ENCODE assay signal across 7 mouse cellular contexts in genomic region chr7:3415378-3415777, GRCm38 (mm10). TPM values are rescaled to one million over a fixed set of nuclear protein-coding genes. Genes with fewer than 3 reads are reported as not detected.
DNase-seq lines count a peak whose midpoint lies in the region; ATAC-seq and TF ChIP-seq lines count a peak whose summit lies in the region.

No protein-coding gene starts in this region.

- TF ChIP-seq CTCF in ES-Bruce4 (IDR thresholded peaks at IDR 0.05; ENCODE audit: low read depth, low read length), result no peak
- TF ChIP-seq CTCF in olfactory bulb, adult 2 months (IDR thresholded peaks at IDR 0.05; ENCODE audit: insufficient read depth, low read depth, low read length), result no peak

- H3K36me3 ChIP-seq in ES-Bruce4 (ENCODE audit: control insufficient read depth, insufficient read depth, low read length, poor library complexity, severe bottlenecking), result no peaks in the 10 kb centered on the region
- no peaks in the 10 kb centered on the region for H3K36me3 ChIP-seq in forebrain, embryonic 15.5 days
- no peaks in the 10 kb centered on the region for H3K36me3 ChIP-seq in intestine, embryonic 14.5 days (ENCODE audit: control insufficient read depth, insufficient read depth, low read length)
- H3K36me3 ChIP-seq in liver, embryonic 15.5 days (replicated peaks), result no peaks in the 10 kb centered on the region

- peak overlapping the region; percentile 92 for H3K9ac ChIP-seq in ES-Bruce4 (ENCODE audit: low read depth, poor library complexity, severe bottlenecking)
- peak overlapping the region; percentile 60 for H3K9ac ChIP-seq in forebrain, embryonic 15.5 days (replicated peaks)
- peak overlapping the region; percentile 22 for H3K9ac ChIP-seq in intestine, embryonic 14.5 days (ENCODE audit: low read length)
- H3K9ac ChIP-seq in liver, embryonic 15.5 days, result no peak overlapping the region

- TF ChIP-seq POLR2A in ES-Bruce4 (IDR thresholded peaks at IDR 0.05; ENCODE audit: insufficient read depth, low read length), result no peak
- TF ChIP-seq POLR2A in olfactory bulb, adult 2 months (IDR thresholded peaks at IDR 0.05; ENCODE audit: insufficient read depth, low read depth, low read length), result no peak

- DNase-seq in adrenal gland, adult 2 months, result peak; percentile 82
- DNase-seq in intestine, embryonic 14.5 days (ENCODE audit: low spot score), result no peak
- DNase-seq in frontal cortex, postnatal 25 days (ENCODE audit: low spot score in 2 of 2), result no peak

- H3K27ac ChIP-seq in ES-Bruce4 (ENCODE audit: insufficient read depth, low read length), result no peak overlapping the region
- no peak overlapping the region for H3K27ac ChIP-seq in forebrain, embryonic 15.5 days (replicated peaks)
- H3K27ac ChIP-seq in intestine, embryonic 14.5 days (ENCODE audit: low read depth), result no peak overlapping the region
- no peak overlapping the region for H3K27ac ChIP-seq in liver, embryonic 15.5 days (replicated peaks)
- no peak overlapping the region for H3K27ac ChIP-seq in olfactory bulb, adult 2 months (ENCODE audit: insufficient read depth, low read depth, low read length)

- ATAC-seq in forebrain, embryonic 15.5 days (replicated peaks), result peak; percentile 14; the same call in 1 of the 2 replicates
- ATAC-seq in intestine, embryonic 14.5 days (replicated peaks; ENCODE audit: low FRiP score, low TSS enrichment, low read depth), result peak; percentile 36
- ATAC-seq in liver, embryonic 15.5 days (ENCODE audit: insufficient read depth), result no peak

- H3K9me3 ChIP-seq in ES-Bruce4 (replicated peaks; ENCODE audit: control insufficient read depth, insufficient read depth, low read length, poor library complexity, severe bottlenecking), result no peaks in the 10 kb centered on the region
- H3K9me3 ChIP-seq in forebrain, embryonic 15.5 days, result no peaks in the 10 kb centered on the region
- no peaks in the 10 kb centered on the region for H3K9me3 ChIP-seq in intestine, embryonic 14.5 days (ENCODE audit: control insufficient read depth, low read length)
- no peaks in the 10 kb centered on the region for H3K9me3 ChIP-seq in liver, embryonic 15.5 days (replicated peaks)

- under 1% methylated on average over 55 of the region's 60 CpGs for WGBS in forebrain, embryonic 15.5 days
- under 1% methylated on average over 31 of the region's 60 CpGs for WGBS in intestine, embryonic 14.5 days
- under 1% methylated on average over 53 of the region's 60 CpGs for WGBS in liver, embryonic 15.5 days (ENCODE audit: insufficient replicate concordance)
- WGBS in olfactory bulb, adult 2 months, result 3% methylated on average over 60 of the region's 60 CpGs

- H3K4me1 ChIP-seq in ES-Bruce4 (ENCODE audit: control insufficient read depth, insufficient read depth, low read length), result peaks cover 6% of the 10 kb centered on the region
- peaks cover 30% of the 10 kb centered on the region for H3K4me1 ChIP-seq in forebrain, embryonic 15.5 days
- H3K4me1 ChIP-seq in intestine, embryonic 14.5 days (replicated peaks; ENCODE audit: control insufficient read depth, insufficient read depth, low read length), result peaks cover 6% of the 10 kb centered on the region
- peaks cover 6% of the 10 kb centered on the region; the same call in 1 of the 2 replicates for H3K4me1 ChIP-seq in liver, embryonic 15.5 days (replicated peaks)
- peaks cover 25% of the 10 kb centered on the region for H3K4me1 ChIP-seq in olfactory bulb, adult 2 months (ENCODE audit: control insufficient read depth, insufficient read depth, low read length)

- no peak for TF ChIP-seq EP300 in ES-Bruce4 (IDR thresholded peaks at IDR 0.05; ENCODE audit: insufficient read depth, low read depth, low read length)

- H3K4me2 ChIP-seq in forebrain, embryonic 15.5 days (replicated peaks), result peak overlapping the region; percentile 97
- H3K4me2 ChIP-seq in intestine, embryonic 14.5 days (ENCODE audit: low read length), result peak overlapping the region; percentile 89
- peak overlapping the region; percentile 72 for H3K4me2 ChIP-seq in liver, embryonic 15.5 days

- no peaks in the 10 kb centered on the region for H3K27me3 ChIP-seq in ES-Bruce4 (ENCODE audit: control insufficient read depth, insufficient read depth, low read length, poor library complexity, severe bottlenecking)
- H3K27me3 ChIP-seq in forebrain, embryonic 15.5 days, result peaks cover 22% of the 10 kb centered on the region
- peaks cover 79% of the 10 kb centered on the region for H3K27me3 ChIP-seq in intestine, embryonic 14.5 days (replicated peaks; ENCODE audit: control insufficient read depth, insufficient read depth, low read length)
- H3K27me3 ChIP-seq in liver, embryonic 15.5 days, result peaks cover 94% of the 10 kb centered on the region

- H3K4me3 ChIP-seq in ES-Bruce4 (ENCODE audit: low read depth, low read length), result peak overlapping the region; percentile 51
- H3K4me3 ChIP-seq in forebrain, embryonic 15.5 days, result peak overlapping the region; percentile 57
- H3K4me3 ChIP-seq in intestine, embryonic 14.5 days (ENCODE audit: low read depth, low read length), result peak overlapping the region; percentile 49
- H3K4me3 ChIP-seq in liver, embryonic 15.5 days (replicated peaks), result peak overlapping the region; percentile 45
- peak overlapping the region; percentile 55 for H3K4me3 ChIP-seq in olfactory bulb, adult 2 months (ENCODE audit: insufficient read depth, low read depth, low read length)

RNA-seq across cellular contexts. Expression of gene Cacng6, which starts 8.6 kb away (rescaled TPM):
- 16.6 and 17.6 TPM in 2 replicates for polyA plus RNA-seq in ES-Bruce4 (2011; ENCODE audit: insufficient read depth, insufficient read length, low read depth, missing spikeins)
- under 1 TPM in 1 of 2 experiments, not detected in 1; 0.38 TPM for total RNA-seq in adrenal gland, adult 2 months (2021)
- polyA plus RNA-seq in adrenal gland, adult 2 months (2012; rRNA removed), result 0.26 TPM in 1 of 2 replicates, not detected in the other
- 0.08 and 0.14 TPM in 2 replicates for polyA plus RNA-seq in forebrain, embryonic 15.5 days (2015; fragmentation: Nextera tagmentation; extraction: Ambion mirVana)
- 0.13 TPM in 1 of 2 replicates, not detected in the other for polyA plus RNA-seq in intestine, embryonic 14.5 days (2014; fragmentation: Nextera tagmentation; extraction: Ambion mirVana)
- 0.35 and 0.66 TPM in 2 replicates for polyA plus RNA-seq in liver, embryonic 15.5 days (2015; fragmentation: Nextera tagmentation; extraction: Ambion mirVana)
- not detected in 2 replicates for polyA plus RNA-seq in olfactory bulb, adult 2 months (2012; ENCODE audit: insufficient read depth, insufficient read length, low replicate concordance, missing spikeins)

RNA-seq across cellular contexts. Expression of gene Cacng8, which starts 24.9 kb away (rescaled TPM):
- polyA plus RNA-seq in ES-Bruce4 (2011; ENCODE audit: insufficient read depth, insufficient read length, low read depth, missing spikeins), result 5.2 and 7.6 TPM in 2 replicates
- 1 to 10 TPM; 2.7 to 6.9 TPM for total RNA-seq in adrenal gland, adult 2 months (2021)
- 4.5 and 5.6 TPM in 2 replicates for polyA plus RNA-seq in adrenal gland, adult 2 months (2012; rRNA removed)
- 12.5 and 16.4 TPM in 2 replicates for polyA plus RNA-seq in forebrain, embryonic 15.5 days (2015; fragmentation: Nextera tagmentation; extraction: Ambion mirVana)
- polyA plus RNA-seq in intestine, embryonic 14.5 days (2014; fragmentation: Nextera tagmentation; extraction: Ambion mirVana), result 2.5 and 3.1 TPM in 2 replicates
- polyA plus RNA-seq in liver, embryonic 15.5 days (2015; fragmentation: Nextera tagmentation; extraction: Ambion mirVana), result not detected in 2 replicates
- not detected in 2 replicates for polyA plus RNA-seq in olfactory bulb, adult 2 months (2012; ENCODE audit: insufficient read depth, insufficient read length, low replicate concordance, missing spikeins)

Comparison
In these comparisons a context has a peak if more than half of its experiments do, and no peak if none do; other contexts are left out.
1. RNA of gene Cacng6, which starts 8.6 kb away (polyA plus RNA-seq): 16.6 to 17.6 TPM in ES-Bruce4; 0.35 to 0.66 TPM in liver, embryonic 15.5 days, 0.13 TPM in intestine, embryonic 14.5 days, 0.08 to 0.14 TPM in forebrain, embryonic 15.5 days, 0.26 TPM in adrenal gland, adult 2 months and not detected in olfactory bulb, adult 2 months; every median in the first group is over 10 times any median in the second.
2. Peak in every context shown above with its lines, with median percentiles within 50 percentile points of each other: H3K4me3 ChIP-seq and H3K4me2 ChIP-seq.